ENCODE assay signal across 13 mouse cellular contexts in genomic region chr13:59891737-59892136, GRCm38 (mm10).
DNase-seq lines count a peak whose midpoint lies in the region; ATAC-seq lines count a peak whose summit lies in the region.
"Had no signal": no experiment of that assay in that cellular context is flagged by ENCODE, and none has a peak within 500 bp of the region (broad histone marks: within the 10 kb centered on the region; RNA-seq: fewer than 3 reads in every experiment).

No protein-coding gene starts in this region.

- ATAC-seq in heart, embryonic 16.5 days (replicated peaks; ENCODE audit: extremely low read depth, insufficient read depth, low FRiP score), result 0 out of 2 replicates have a peak, but pooled peaks have one; percentile 49
- ATAC-seq in intestine, embryonic 16.5 days, result peak; percentile 57
- ATAC-seq in liver, embryonic 15.5 days (ENCODE audit: insufficient read depth), result peak; percentile 73
- ATAC-seq: midbrain, embryonic 13.5 days had no signal

- DNase-seq in heart, adult 8-10 months (ENCODE audit: low spot score), result no peak
- no peak for DNase-seq in embryonic facial prominence, embryonic 10.5 days (ENCODE audit: low spot score)
- DNase-seq in testis, postnatal 10 days (ENCODE audit: low spot score), result no peak
- no peak for DNase-seq in ovary, postnatal 10 days (ENCODE audit: low spot score)
- DNase-seq: cerebellum, postnatal 25 days; right cerebral cortex, adult 18-20 months had no signal

- no peak overlapping the region for H3K27ac ChIP-seq in heart, embryonic 16.5 days (ENCODE audit: low read length)
- H3K27ac ChIP-seq in embryonic facial prominence, embryonic 10.5 days (replicated peaks), result 0 out of 2 replicates have a peak overlapping the region, but pooled peaks have one; percentile 42
- H3K27ac ChIP-seq in intestine, embryonic 16.5 days (ENCODE audit: low read length), result no peak overlapping the region
- peak overlapping the region; percentile 41 for H3K27ac ChIP-seq in liver, embryonic 15.5 days (replicated peaks)
- H3K27ac ChIP-seq: heart, embryonic 15.5 days; midbrain, embryonic 13.5 days; neural tube, embryonic 13.5 days had no signal

- no peaks in the 10 kb centered on the region for H3K27me3 ChIP-seq in heart, embryonic 16.5 days (ENCODE audit: control insufficient read depth, insufficient read depth, low read length)
- peaks cover 12% of the 10 kb centered on the region; the same call in 1 of the 2 replicates for H3K27me3 ChIP-seq in embryonic facial prominence, embryonic 10.5 days (replicated peaks; ENCODE audit: low read depth, poor library complexity, severe bottlenecking)
- H3K27me3 ChIP-seq in intestine, embryonic 16.5 days (replicated peaks; ENCODE audit: control insufficient read depth, insufficient read depth, low read length), result no peaks in the 10 kb centered on the region
- H3K27me3 ChIP-seq in liver, embryonic 15.5 days, result no peaks in the 10 kb centered on the region
- H3K27me3 ChIP-seq: CH12.LX; heart, embryonic 15.5 days had no signal

- H3K4me2 ChIP-seq in heart, embryonic 16.5 days (ENCODE audit: low read depth, low read length), result no peak overlapping the region
- H3K4me2 ChIP-seq in intestine, embryonic 16.5 days (ENCODE audit: low read depth, low read length), result no peak overlapping the region
- H3K4me2 ChIP-seq in liver, embryonic 15.5 days, result peak overlapping the region; percentile 35; the same call in 1 of the 2 replicates
- H3K4me2 ChIP-seq: heart, embryonic 15.5 days; midbrain, embryonic 13.5 days; neural tube, embryonic 13.5 days had no signal

- H3K4me3 ChIP-seq in heart, embryonic 16.5 days (ENCODE audit: low read length), result no peak overlapping the region
- no peak overlapping the region for H3K4me3 ChIP-seq in embryonic facial prominence, embryonic 10.5 days
- no peak overlapping the region for H3K4me3 ChIP-seq in intestine, embryonic 16.5 days (ENCODE audit: low read length)
- H3K4me3 ChIP-seq in liver, embryonic 15.5 days (replicated peaks), result no peak overlapping the region
- H3K4me3 ChIP-seq: heart, embryonic 15.5 days; midbrain, embryonic 13.5 days; neural tube, embryonic 13.5 days had no signal

- no peaks in the 10 kb centered on the region for H3K36me3 ChIP-seq in heart, embryonic 16.5 days (ENCODE audit: control insufficient read depth, insufficient read depth)
- no peaks in the 10 kb centered on the region for H3K36me3 ChIP-seq in embryonic facial prominence, embryonic 10.5 days (replicated peaks)
- no peaks in the 10 kb centered on the region for H3K36me3 ChIP-seq in intestine, embryonic 16.5 days (ENCODE audit: control insufficient read depth, insufficient read depth, low read length)
- no peaks in the 10 kb centered on the region for H3K36me3 ChIP-seq in liver, embryonic 15.5 days (replicated peaks)
- H3K36me3 ChIP-seq: heart, embryonic 15.5 days; midbrain, embryonic 13.5 days; neural tube, embryonic 13.5 days had no signal

- H3K9me3 ChIP-seq in heart, embryonic 16.5 days (replicated peaks; ENCODE audit: control insufficient read depth, low read length), result 0 out of 2 replicates have a peak, but pooled peaks cover under 1% of the 10 kb centered on the region
- peaks cover 3% of the 10 kb centered on the region for H3K9me3 ChIP-seq in embryonic facial prominence, embryonic 10.5 days
- H3K9me3 ChIP-seq in intestine, embryonic 16.5 days (ENCODE audit: control insufficient read depth, low read length), result no peaks in the 10 kb centered on the region
- no peaks in the 10 kb centered on the region for H3K9me3 ChIP-seq in liver, embryonic 15.5 days (replicated peaks)
- H3K9me3 ChIP-seq: heart, embryonic 15.5 days; midbrain, embryonic 13.5 days had no signal

- no peak overlapping the region for H3K9ac ChIP-seq in heart, embryonic 16.5 days (ENCODE audit: low read length)
- H3K9ac ChIP-seq in intestine, embryonic 16.5 days (ENCODE audit: low read depth, low read length), result no peak overlapping the region
- H3K9ac ChIP-seq in liver, embryonic 15.5 days, result no peak overlapping the region
- H3K9ac ChIP-seq: heart, embryonic 15.5 days; midbrain, embryonic 13.5 days; neural tube, embryonic 13.5 days had no signal

- 42% methylated on average over 8 of the region's 8 CpGs for WGBS in heart, embryonic 16.5 days
- WGBS in embryonic facial prominence, embryonic 10.5 days, result 53% methylated on average over 8 of the region's 8 CpGs
- WGBS in intestine, embryonic 16.5 days, result 59% methylated on average over 8 of the region's 8 CpGs
- WGBS in liver, embryonic 15.5 days (ENCODE audit: insufficient replicate concordance), result 22% methylated on average over 8 of the region's 8 CpGs

- H3K4me1 ChIP-seq in heart, embryonic 16.5 days (ENCODE audit: control insufficient read depth, insufficient read depth, low read length), result peaks cover 6% of the 10 kb centered on the region; the same call in 1 of the 2 replicates
- H3K4me1 ChIP-seq in embryonic facial prominence, embryonic 10.5 days, result peaks cover 49% of the 10 kb centered on the region
- H3K4me1 ChIP-seq in intestine, embryonic 16.5 days (ENCODE audit: control insufficient read depth, insufficient read depth, low read length), result peaks cover 16% of the 10 kb centered on the region; the same call in 1 of the 2 replicates
- H3K4me1 ChIP-seq in liver, embryonic 15.5 days (replicated peaks), result peaks cover 57% of the 10 kb centered on the region

Comparison
In these comparisons a context has a peak if more than half of its experiments do, and no peak if none do; other contexts are left out.
1. H3K27ac ChIP-seq: peak in embryonic facial prominence, embryonic 10.5 days (single experiment) and liver, embryonic 15.5 days (single experiment); none in heart, embryonic 16.5 days (single experiment) and intestine, embryonic 16.5 days (single experiment).
2. Peak in every context shown above with its lines, with median percentiles within 50 percentile points of each other: ATAC-seq.